Mouse (Mus musculus) spleen, adult 2 months (tissue): ENCODE results near the gene Fxn. TPM values are rescaled to one million over a fixed set of nuclear protein-coding genes. Genes with fewer than 3 reads are reported as not detected.

Source experiments
- DNase-seq, 2 experiments: peaks; one replicate each; pipeline versions ENCODE4 v3.0.0 to v3.0.0-alpha.2; 2012 to 2021; ENCODE audit warnings: low spot score in 2 of 2, low read depth in 1 of 2
- H3K27ac ChIP-seq: fragments of 200-500 bp; 2 replicates; pipeline ENCODE4 v1.5.1; 2012; ENCODE audit warnings: low read length, inconsistent platforms; ENCODE audit not compliant: insufficient read depth
- H3K27me3 ChIP-seq: fragments of 200-500 bp; 2 replicates; pipeline ENCODE4 v1.6.1; 2012; ENCODE audit warnings: mild to moderate bottlenecking, moderate library complexity, low read length, inconsistent platforms; ENCODE audit not compliant: control insufficient read depth, insufficient read depth
- H3K36me3 ChIP-seq: fragments of 200-500 bp; 2 replicates; pipeline ENCODE4 v1.6.1; 2012; ENCODE audit warnings: mild to moderate bottlenecking, low read length, inconsistent platforms; ENCODE audit not compliant: control insufficient read depth, insufficient read depth
- H3K4me1 ChIP-seq: fragments of 200-500 bp; 2 replicates; pipeline ENCODE4 v1.6.1; 2011; ENCODE audit warnings: inconsistent platforms; ENCODE audit not compliant: control insufficient read depth, insufficient read depth, insufficient read length
- H3K4me3 ChIP-seq: fragments of 200-500 bp; 2 replicates; pipeline ENCODE4 v1.5.1; 2011; ENCODE audit warnings: mild to moderate bottlenecking, inconsistent platforms; ENCODE audit not compliant: insufficient read depth, insufficient read length; ENCODE audit errors: extremely low read depth
- CTCF ChIP-seq: fragments of 200-500 bp; IDR thresholded peaks from 2 replicates; pipeline ENCODE4 v1.5.1; 2011; ENCODE audit warnings: mild to moderate bottlenecking, inconsistent platforms; ENCODE audit not compliant: insufficient read depth, insufficient read length, insufficient replicate concordance; ENCODE audit errors: extremely low read depth
- POLR2A ChIP-seq: fragments of 200-500 bp; IDR thresholded peaks from 2 replicates; pipeline ENCODE4 v1.6.1; 2011; ENCODE audit warnings: low read depth, low read length, inconsistent platforms
- WGBS: fragments of 180-500 bp; shearing (Covaris S2); methylation state at CpG from one replicate; pipeline ENCODE4 v1.1.7; 2018; 5-methylcytosine and 5-hydroxymethylcytosine counted together
- polyA plus RNA-seq: library from polyadenylated mRNA; depleted of rRNA; stranded (reverse); fragments of >200 nt; gene quantifications from 2 replicates; pipeline ENCODE4 v1.2.3, GENCODE M21; 2012

The Fxn gene
- polyA plus RNA-seq, 1 experiment = 6.2 TPM

DNA sequence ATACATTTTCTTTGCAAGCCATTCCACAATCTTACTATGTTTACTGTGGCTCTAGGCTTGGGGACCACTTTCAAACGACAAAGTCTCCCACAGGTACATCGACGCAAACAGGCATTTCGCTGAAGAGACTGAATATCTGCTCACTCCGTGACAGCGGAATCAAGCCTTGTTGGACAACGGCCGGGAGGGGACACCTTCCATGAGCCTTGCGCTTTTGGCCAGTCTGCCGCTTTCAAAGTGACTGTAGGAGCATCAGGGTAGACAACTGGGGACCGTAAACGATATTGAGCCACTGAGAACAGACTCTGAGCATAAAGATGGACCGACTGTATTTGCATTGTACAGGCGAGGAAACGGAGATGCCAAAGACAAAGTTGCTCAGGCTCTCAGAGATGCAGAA, 1.5 kb downstream of the Fxn start:
- WGBS = 91% methylated on average over 15 of the region's 15 CpGs
- TF ChIP-seq CTCF (no peak), POLR2A (no peak)
- no peaks in the 10 kb centered on the region for H3K27me3 ChIP-seq
- no peak for DNase-seq
- no peak overlapping the region for H3K4me3 ChIP-seq
- H3K36me3 ChIP-seq = no peaks in the 10 kb centered on the region
- no peaks in the 10 kb centered on the region for H3K4me1 ChIP-seq
- no peak overlapping the region for H3K27ac ChIP-seq

DNA sequence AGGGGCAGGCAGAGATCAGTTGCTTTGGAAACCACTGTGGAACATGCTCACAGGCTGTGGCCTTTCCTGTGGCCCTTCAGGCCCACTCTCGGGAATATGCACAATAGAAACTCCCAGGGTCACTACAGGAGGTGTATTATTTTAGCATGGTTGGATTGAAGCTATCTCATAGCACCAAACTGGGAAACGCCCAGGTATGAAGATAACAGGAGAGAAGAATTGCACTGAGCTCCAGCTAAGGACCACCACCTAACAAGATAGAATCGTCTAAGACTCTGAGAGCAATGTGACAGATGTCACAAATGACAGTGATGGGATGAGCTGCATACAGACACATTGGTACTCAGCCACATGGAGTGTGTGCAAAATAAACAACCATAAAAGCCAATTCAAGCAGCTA, 6.1 kb downstream of the Fxn start:
- WGBS = 85% methylated on average over 3 of the region's 3 CpGs
- no peaks in the 10 kb centered on the region for H3K27me3 ChIP-seq
- H3K36me3 ChIP-seq = no peaks in the 10 kb centered on the region
- H3K27ac ChIP-seq = no peak overlapping the region
- no peak overlapping the region for H3K4me3 ChIP-seq
- no peak for DNase-seq
- TF ChIP-seq CTCF = no peak
- TF ChIP-seq POLR2A = no peak
- H3K4me1 ChIP-seq = no peaks in the 10 kb centered on the region

DNA sequence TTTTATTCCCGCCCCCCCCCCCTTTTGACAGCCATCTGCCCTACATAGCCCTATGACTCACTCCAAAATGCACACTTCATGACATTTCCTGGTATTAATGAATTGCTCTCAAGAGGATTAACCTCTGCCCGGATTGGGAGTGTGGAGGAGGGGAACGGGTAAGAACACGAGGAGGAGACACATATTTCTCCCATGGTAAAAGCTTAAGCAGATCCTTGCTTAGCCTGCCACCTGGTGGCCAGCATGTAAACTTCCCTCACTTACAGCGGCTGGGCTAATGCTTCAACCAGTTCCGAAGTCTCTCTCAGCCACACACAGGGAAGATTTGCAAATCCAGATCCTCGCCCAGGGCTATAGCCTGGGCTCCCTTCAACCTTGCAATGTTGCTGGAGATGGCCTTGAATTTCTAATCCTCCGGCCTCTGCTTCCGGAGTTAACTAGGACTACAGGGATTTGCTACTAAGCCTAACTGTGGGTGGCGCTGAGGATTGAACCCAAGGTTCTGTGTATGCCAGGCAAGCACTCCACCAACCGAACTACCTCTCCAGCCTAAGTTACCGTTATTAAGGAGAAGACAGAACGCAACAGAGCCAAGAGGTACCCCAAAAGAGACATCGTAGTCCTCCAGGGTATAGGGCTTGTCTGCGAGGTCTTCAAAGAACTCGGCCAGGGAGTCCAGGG, 8.5 kb downstream of the Fxn start:
- H3K36me3 ChIP-seq = 0 out of 2 replicates have a peak, but pooled peaks cover 2% of the 10 kb centered on the region
- no peaks in the 10 kb centered on the region for H3K27me3 ChIP-seq
- peak; percentile 40 to 64 for DNase-seq
- 62% methylated on average over 16 of the region's 16 CpGs for WGBS
- TF ChIP-seq POLR2A (no peak), CTCF (peak; percentile 72; the same call in 1 of the 2 replicates)
- H3K4me3 ChIP-seq = no peak overlapping the region
- H3K4me1 ChIP-seq = no peaks in the 10 kb centered on the region
- no peak overlapping the region for H3K27ac ChIP-seq

DNA sequence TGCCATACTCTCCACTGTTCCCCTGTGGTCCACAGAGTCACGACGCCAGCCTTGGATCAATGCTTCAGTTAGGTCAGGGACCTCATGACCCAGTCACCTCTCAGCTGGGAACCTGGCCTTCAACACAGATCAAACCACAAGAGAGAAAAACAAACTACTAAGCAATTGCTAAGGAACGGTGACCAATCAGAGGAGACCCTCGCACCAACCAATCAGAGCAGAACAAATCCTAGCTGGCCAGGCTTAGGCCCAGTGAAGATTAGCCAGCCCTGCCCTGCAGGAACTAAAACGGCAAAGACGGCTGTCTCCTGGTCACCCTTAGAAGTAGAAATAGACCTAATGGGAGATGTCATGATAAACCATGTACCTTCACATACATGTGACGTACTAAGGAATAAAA, 9.1 kb downstream of the Fxn start:
- Histone ChIP-seq H3K4me3 (no peak overlapping the region), H3K4me1 (no peaks in the 10 kb centered on the region), H3K27me3 (no peaks in the 10 kb centered on the region), H3K27ac (no peak overlapping the region), H3K36me3 (0 out of 2 replicates have a peak, but pooled peaks cover 2% of the 10 kb centered on the region)
- DNase-seq = no peak
- 90% methylated on average over 7 of the region's 7 CpGs for WGBS
- no peak for TF ChIP-seq CTCF
- no peak for TF ChIP-seq POLR2A

DNA sequence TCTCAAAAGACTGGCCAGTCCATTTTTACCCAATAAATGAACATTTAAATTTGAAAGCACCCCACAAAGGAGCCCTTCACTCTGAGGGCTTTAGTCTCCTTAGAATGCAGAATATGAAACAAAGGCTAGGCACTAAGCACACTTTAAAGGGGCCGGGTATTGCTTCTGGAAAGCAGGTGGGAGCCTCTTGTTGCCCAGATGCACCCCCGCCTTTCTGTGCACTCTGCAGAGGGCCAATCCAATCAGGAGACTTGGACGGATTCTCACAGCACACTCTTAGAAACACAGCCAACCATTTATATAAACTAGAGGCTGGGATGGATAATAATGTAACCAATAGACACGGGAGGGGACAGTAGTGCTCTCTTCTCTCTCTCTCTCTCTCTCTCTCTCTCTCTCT, 11.9 kb downstream of the Fxn start:
- WGBS = 82% methylated on average over 4 of the region's 4 CpGs
- no peak for DNase-seq
- peaks cover 6% of the 10 kb centered on the region; the same call in 1 of the 2 replicates for H3K36me3 ChIP-seq

GRCm38 (mm10) chr19:24266046-24266830, 14.2 kb downstream of the Fxn start:
- DNase-seq = no peak
- Histone ChIP-seq H3K27me3 (no peaks in the 10 kb centered on the region), H3K4me3 (no peak overlapping the region), H3K27ac (no peak overlapping the region), H3K36me3 (peaks cover 8% of the 10 kb centered on the region), H3K4me1 (no peaks in the 10 kb centered on the region)
- WGBS = 96% methylated on average over 7 of the region's 7 CpGs
- TF ChIP-seq CTCF = no peak
- no peak for TF ChIP-seq POLR2A

More for the DNA sequence above, 11.9 kb downstream of the Fxn start:
- Histone ChIP-seq H3K27ac (no peak overlapping the region), H3K27me3 (no peaks in the 10 kb centered on the region), H3K4me3 (no peak overlapping the region), H3K4me1 (no peaks in the 10 kb centered on the region)
- TF ChIP-seq POLR2A (no peak), CTCF (no peak)
